Mouse (Mus musculus): Measurements from ENCODE around the gene Gm6993.

Gene Gm6993

DNA sequence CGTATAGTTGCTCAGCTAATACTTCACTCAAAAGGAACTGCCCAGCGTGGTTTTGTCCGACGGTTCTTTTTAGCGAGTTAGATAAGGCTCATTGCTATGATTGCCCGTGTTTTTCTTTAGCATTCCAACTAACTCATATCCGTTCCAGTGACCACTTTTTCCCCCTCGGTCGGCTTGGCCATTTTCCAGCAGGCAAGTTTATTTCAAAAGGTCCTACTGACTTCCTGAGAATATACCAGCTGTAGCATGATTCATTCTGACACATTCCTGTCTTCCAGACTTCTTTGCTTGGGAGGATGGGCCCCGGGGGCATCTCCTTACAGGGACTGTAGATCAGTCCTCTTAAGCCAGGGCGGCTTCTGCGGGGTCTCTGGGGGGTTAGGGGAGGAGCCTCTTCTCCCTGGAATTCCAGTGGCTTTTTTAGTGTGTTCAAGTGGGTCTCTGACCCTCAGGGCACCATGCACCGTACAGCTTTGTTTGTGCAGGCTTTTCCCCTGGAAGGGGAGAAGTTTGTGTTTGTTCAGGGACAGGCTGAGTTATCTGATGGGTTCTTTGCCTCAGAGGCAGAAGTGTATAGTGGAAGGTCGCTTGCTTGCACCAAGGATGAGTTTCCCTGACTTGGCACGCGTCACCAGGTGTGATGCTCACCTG, 30.9 kb downstream of the Gm6993 start:
- WGBS = 61% methylated on average over 16 of the region's 16 CpGs

DNA sequence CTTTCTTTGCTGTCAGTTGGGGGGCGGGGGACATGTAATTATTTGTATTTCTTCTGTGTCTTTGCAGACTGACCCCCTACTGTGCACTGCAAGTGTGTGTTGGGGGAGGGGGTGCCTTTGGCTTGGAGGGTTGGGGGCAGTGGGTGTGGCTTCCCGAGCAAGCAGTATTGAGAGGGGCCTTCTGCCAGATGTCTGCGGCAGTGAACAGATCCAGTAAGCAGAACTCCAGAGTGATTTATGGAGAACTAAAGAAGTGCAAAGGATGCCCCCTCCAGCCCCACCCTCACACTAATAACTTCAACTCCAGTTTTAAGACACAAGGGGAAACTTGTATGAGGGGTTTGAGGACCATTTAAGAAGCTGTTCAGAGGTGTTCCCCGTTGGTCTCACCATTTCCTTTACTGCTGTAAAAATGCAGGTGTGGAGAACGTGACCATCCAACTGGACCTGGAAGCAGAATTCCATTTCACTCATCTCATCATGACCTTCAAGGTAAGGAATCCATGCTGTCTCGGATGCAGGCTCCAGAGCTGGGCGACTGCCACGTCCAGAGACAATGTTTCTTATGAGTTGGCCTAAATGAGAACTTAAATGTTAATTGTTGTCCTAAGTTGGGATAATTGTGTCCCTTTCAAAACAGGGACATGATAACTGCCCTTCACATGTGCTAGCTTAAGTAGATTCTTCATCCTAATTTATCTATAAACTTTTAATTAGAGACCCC, 31.6 kb downstream of the Gm6993 start:
- 68% methylated on average over 8 of the region's 8 CpGs for WGBS

GRCm38 (mm10) chr12:31272846-31273245, 32.3 kb downstream of the Gm6993 start:
- WGBS = 68% methylated on average over 2 of the region's 2 CpGs

DNA sequence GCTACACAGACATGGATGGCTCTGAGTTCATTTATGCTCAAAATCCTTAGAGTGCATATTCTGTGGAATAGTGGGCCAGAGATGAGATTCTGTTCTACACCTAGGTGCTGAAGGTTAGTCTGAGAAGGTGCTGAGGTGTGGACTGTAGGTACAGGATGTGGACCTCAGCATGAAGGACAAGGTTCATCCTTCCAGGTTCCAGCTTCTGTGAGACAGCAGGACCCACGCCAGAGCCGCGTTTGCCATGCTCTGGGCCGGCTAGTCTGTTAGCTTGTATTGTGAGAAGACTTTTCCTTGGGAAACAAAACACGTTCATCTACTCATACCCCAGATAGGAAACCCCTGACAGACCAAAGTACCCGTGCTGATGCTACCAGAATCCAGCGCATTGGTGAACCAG, 33.1 kb downstream of the Gm6993 start:
- 96% methylated on average over 7 of the region's 7 CpGs for WGBS

- whole genome bisulfite sequencing = 87% methylated on average over 10 of the region's 10 CpGs
These were observed 34.8 kb downstream of the Gm6993 start for GRCm38 (mm10) chr12:31275411-31275810.

DNA sequence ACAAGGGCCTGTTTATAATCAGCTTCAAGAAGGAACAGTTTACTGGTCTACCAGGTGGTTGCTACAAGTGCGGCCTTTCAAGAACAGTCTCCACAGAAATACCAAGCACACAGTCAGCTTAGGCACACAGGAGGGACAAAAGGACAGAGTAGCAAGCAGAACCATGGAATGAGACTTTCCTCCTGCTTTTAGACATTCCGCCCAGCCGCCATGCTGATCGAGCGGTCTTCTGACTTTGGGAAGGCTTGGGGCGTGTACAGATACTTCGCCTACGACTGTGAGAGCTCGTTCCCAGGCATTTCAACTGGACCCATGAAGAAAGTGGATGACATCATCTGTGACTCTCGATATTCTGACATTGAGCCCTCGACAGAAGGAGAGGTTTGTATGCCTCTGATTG, 37.7 kb downstream of the Gm6993 start:
- WGBS = 89% methylated on average over 11 of the region's 11 CpGs

DNA sequence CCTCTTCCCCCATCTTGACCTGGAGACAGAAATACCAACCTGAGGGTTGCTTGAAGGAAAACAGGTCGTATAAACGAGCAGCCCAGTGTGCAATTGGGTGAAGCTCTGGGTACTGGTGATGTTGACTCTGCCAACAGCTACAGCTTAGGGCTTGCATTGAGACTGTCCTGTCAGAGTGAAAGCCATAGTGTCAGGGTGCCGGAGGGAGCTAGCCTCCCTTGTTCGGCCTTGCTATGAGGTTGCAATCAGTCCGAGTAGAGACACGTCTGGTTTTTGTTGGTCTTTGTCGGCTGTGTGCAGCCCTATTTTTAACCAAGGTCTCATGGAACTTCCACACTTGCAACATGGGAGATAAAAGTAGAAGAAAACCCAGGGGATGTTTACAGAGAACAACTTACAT, 39.7 kb downstream of the Gm6993 start:
- WGBS = 88% methylated on average over 7 of the region's 7 CpGs

- WGBS = 72% methylated on average over 9 of the region's 9 CpGs
These were observed 40.6 kb downstream of the Gm6993 start for GRCm38 (mm10) chr12:31281100-31281591.

GRCm38 (mm10) chr12:31282241-31282640, 41.7 kb downstream of the Gm6993 start:
- 91% methylated on average over 5 of the region's 5 CpGs for WGBS

DNA sequence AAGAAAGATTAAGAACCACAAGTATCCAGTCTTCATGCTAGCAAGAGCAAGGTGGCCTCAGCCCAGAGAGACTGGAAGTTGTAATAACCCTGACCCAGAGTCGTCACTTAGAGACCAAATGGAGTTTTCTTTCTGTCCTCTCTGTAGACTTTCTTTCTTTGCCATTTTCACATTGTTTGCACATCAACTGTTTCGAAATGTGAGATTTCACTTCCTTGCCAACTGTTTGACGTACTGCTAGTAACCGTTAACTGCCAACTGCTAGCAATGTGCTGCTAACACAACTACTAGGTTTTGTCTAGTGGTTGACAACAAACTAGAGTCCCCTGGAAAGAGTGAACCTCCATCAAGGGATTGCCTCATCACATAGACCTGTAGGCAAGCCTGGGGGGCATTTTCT, 42.6 kb downstream of the Gm6993 start:
- 79% methylated on average over 4 of the region's 4 CpGs for WGBS

- WGBS = 79% methylated on average over 4 of the region's 4 CpGs
These were observed 43.1 kb downstream of the Gm6993 start for GRCm38 (mm10) chr12:31283617-31284136.

- 89% methylated on average over 10 of the region's 10 CpGs for WGBS
These were observed 48.5 kb downstream of the Gm6993 start for GRCm38 (mm10) chr12:31289046-31289445.
